In genomic region chr5:144278374-144278960, GRCm38 (mm10) we compare ENCODE assay signal across 12 mouse cellular contexts.
"Had no signal": no experiment of that assay in that cellular context is flagged by ENCODE, and none has a peak within 500 bp of the region (broad histone marks: within the 10 kb centered on the region; RNA-seq: fewer than 3 reads in every experiment).

No protein-coding gene starts in this region.

- H3K9ac ChIP-seq: kidney, embryonic 15.5 days; limb, embryonic 15.5 days; liver, embryonic 14.5 days; lung, embryonic 14.5 days; midbrain, embryonic 12.5 days; neural tube, embryonic 15.5 days had no signal

- H3K4me1 ChIP-seq: limb, embryonic 15.5 days; midbrain, embryonic 12.5 days had no signal

- H3K4me3 ChIP-seq: kidney, embryonic 15.5 days; left cerebral cortex, adult 2 months; limb, embryonic 15.5 days; midbrain, embryonic 12.5 days; neural tube, embryonic 15.5 days had no signal

- H3K27me3 ChIP-seq: kidney, embryonic 15.5 days; limb, embryonic 15.5 days; midbrain, embryonic 12.5 days; neural tube, embryonic 15.5 days had no signal

- ATAC-seq: midbrain, embryonic 16.5 days had no signal

- H3K27ac ChIP-seq: kidney, embryonic 15.5 days; left cerebral cortex, adult 2 months; liver, embryonic 14.5 days; midbrain, embryonic 12.5 days; neural tube, embryonic 15.5 days had no signal

- H3K36me3 ChIP-seq: neural tube, embryonic 15.5 days had no signal

- H3K9me3 ChIP-seq: kidney, embryonic 15.5 days; limb, embryonic 15.5 days; midbrain, embryonic 12.5 days; neural tube, embryonic 15.5 days had no signal

- DNase-seq: kidney, adult 2 months; kidney, postnatal 14 days; lung, embryonic 14.5 days; thymus, adult 2 months; thymus, postnatal 36 days had no signal

- H3K4me2 ChIP-seq: kidney, embryonic 15.5 days; limb, embryonic 15.5 days; lung, embryonic 14.5 days; midbrain, embryonic 12.5 days; neural tube, embryonic 15.5 days had no signal
